Mouse (Mus musculus): ENCODE measurements at regions not wholly inside any gene's neighbourhood (a gene's known extent, or its start where the extent isn't known, plus 50 kb on each side); places are given as distances from the start of the nearest gene placed in this dataset.

DNA sequence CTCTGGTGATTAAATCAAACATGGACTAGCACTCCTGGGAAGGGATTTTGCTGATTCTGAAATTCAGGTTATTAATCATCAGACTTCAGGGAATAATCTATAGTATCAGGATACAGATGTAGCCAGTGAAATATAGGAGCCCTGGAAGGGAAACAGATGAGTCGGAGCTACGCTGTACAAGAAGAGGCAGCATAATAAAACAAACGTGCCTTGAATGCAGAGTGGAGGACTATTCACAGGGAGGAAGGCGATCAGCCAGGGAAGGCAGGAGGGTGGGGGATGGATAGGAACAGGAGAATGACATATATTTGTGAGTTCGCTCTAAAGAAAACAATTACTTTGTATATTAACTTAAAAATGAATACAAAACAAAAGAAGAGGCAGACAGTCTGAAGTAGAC lies 286.6 kb upstream of the Got2 start:
- 76% methylated on average over 5 of the region's 5 CpGs for WGBS
- Histone ChIP-seq H3K27ac (ENCODE audit: low read length) (no peak overlapping the region), H3K9ac (ENCODE audit: low read length) (no peak overlapping the region), H3K4me1 (replicated peaks; ENCODE audit: control insufficient read depth, insufficient read depth, low read length) (no peaks in the 10 kb centered on the region), H3K4me2 (ENCODE audit: low read depth, low read length) (no peak overlapping the region), H3K4me3 (ENCODE audit: low read length) (no peak overlapping the region), H3K27me3 (ENCODE audit: control insufficient read depth, insufficient read depth, low read depth, low read length) (no peaks in the 10 kb centered on the region), H3K36me3 (ENCODE audit: control insufficient read depth, insufficient read depth, low read length) (no peaks in the 10 kb centered on the region), H3K9me3 (ENCODE audit: control insufficient read depth, low read length) (no peaks in the 10 kb centered on the region)
- ATAC-seq (ENCODE audit: low read depth): no peak

DNA sequence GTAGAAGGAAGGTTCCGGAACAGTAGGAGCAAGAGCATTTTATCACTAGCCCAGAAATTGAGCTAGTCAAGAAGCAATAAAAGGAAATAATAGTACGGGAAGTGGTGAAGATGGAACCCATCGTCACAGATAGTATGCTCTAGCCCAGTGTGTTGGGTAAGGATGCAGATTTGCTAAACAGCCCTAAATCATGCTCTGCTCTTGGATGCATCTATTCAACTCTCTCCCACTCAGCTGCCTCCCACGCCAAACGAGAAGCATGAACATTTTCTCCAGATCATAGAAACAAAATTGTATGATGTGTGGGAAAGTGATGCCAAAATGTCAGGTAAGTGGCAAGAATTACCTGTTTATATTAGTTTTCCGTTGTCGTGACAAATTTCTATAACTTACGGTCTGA lies 276.6 kb upstream of the Got2 start:
- 84% methylated on average over 8 of the region's 8 CpGs for WGBS
- H3K27me3 ChIP-seq (ENCODE audit: control insufficient read depth, insufficient read depth, low read depth, low read length): no peaks in the 10 kb centered on the region

DNA sequence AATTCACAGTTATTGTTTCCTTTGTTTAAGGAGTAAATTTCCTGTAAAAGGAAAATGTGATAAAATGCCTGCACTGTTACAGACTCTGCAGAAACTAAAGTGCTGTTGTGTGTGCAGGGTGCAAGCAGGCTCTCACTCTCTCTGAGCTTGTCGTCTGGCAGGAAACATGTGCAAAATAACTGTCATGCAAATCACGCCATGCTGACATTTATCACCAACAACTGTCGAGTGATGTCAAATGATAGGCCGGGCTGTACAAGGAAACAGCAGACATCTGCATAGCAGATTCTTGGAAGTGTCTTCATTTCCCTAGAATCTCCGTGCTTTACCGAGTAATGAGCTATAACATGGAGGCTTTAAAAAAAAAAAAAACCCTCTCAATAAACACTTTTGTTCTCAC lies 271.6 kb upstream of the Got2 start:
- Histone ChIP-seq H3K9me3 (ENCODE audit: control insufficient read depth, low read length) (no peaks in the 10 kb centered on the region), H3K27ac (ENCODE audit: low read length) (no peak overlapping the region), H3K27me3 (ENCODE audit: control insufficient read depth, insufficient read depth, low read depth, low read length) (no peaks in the 10 kb centered on the region), H3K4me1 (replicated peaks; ENCODE audit: control insufficient read depth, insufficient read depth, low read length) (no peaks in the 10 kb centered on the region), H3K9ac (ENCODE audit: low read length) (no peak overlapping the region), H3K36me3 (ENCODE audit: control insufficient read depth, insufficient read depth, low read length) (no peaks in the 10 kb centered on the region), H3K4me2 (ENCODE audit: low read depth, low read length) (no peak overlapping the region), H3K4me3 (ENCODE audit: low read length) (no peak overlapping the region)
- WGBS: 30% methylated on average over 6 of the region's 6 CpGs
- ATAC-seq (ENCODE audit: low read depth): no peak

More for the DNA sequence above, 276.6 kb upstream of the Got2 start:
- H3K27ac ChIP-seq (ENCODE audit: low read length): no peak overlapping the region
- ATAC-seq (ENCODE audit: low read depth): no peak
- H3K4me3 ChIP-seq (ENCODE audit: low read length): no peak overlapping the region
- H3K9me3 ChIP-seq (ENCODE audit: control insufficient read depth, low read length): no peaks in the 10 kb centered on the region
- H3K9ac ChIP-seq (ENCODE audit: low read length): no peak overlapping the region
- H3K4me2 ChIP-seq (ENCODE audit: low read depth, low read length): no peak overlapping the region
- H3K36me3 ChIP-seq (ENCODE audit: control insufficient read depth, insufficient read depth, low read length): no peaks in the 10 kb centered on the region
- H3K4me1 ChIP-seq (replicated peaks; ENCODE audit: control insufficient read depth, insufficient read depth, low read length): no peaks in the 10 kb centered on the region

DNA sequence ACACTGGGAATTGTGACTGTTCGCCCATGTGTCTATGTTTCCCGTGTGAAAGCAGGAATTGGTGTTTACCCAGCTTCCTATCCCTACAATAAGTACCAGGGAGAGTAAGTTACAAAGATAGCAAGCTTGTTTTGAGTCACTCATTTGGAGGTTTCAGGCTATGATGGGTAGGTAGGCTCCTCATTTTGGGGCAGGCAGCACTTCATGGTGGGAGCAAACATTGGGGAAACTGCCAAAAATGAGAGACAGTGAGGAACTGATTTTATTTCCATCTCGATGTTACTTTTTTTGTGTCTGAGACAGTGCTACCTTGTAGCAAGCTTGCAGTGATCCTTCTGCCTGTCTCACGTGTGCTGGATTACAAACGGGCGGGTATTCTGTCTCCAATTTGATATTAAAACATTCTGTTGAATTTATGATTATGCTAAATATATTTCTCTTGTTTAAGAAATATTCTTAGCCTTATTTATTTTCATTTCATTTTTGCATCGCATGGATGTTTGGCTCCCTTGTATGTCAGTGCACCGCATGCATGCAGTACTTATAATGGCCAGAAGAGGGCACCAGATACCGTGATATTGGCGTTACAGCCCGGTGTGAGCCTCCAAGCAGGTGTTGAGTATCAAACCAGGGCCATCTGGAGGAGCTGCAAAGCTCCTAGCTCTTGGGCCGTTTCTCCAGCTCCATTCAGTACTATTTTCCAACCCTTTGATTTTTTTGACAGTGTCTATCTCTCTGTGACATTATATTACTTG lies 264.3 kb upstream of the Got2 start:
- 31% methylated on average over 12 of the region's 12 CpGs for WGBS
- ATAC-seq (ENCODE audit: low read depth): no peak
- Histone ChIP-seq H3K9ac (ENCODE audit: low read length) (no peak overlapping the region), H3K27ac (ENCODE audit: low read length) (no peak overlapping the region), H3K4me1 (replicated peaks; ENCODE audit: control insufficient read depth, insufficient read depth, low read length) (no peaks in the 10 kb centered on the region), H3K27me3 (ENCODE audit: control insufficient read depth, insufficient read depth, low read depth, low read length) (no peaks in the 10 kb centered on the region), H3K4me3 (ENCODE audit: low read length) (no peak overlapping the region), H3K36me3 (ENCODE audit: control insufficient read depth, insufficient read depth, low read length) (no peaks in the 10 kb centered on the region), H3K9me3 (ENCODE audit: control insufficient read depth, low read length) (no peaks in the 10 kb centered on the region), H3K4me2 (ENCODE audit: low read depth, low read length) (no peak overlapping the region)

DNA sequence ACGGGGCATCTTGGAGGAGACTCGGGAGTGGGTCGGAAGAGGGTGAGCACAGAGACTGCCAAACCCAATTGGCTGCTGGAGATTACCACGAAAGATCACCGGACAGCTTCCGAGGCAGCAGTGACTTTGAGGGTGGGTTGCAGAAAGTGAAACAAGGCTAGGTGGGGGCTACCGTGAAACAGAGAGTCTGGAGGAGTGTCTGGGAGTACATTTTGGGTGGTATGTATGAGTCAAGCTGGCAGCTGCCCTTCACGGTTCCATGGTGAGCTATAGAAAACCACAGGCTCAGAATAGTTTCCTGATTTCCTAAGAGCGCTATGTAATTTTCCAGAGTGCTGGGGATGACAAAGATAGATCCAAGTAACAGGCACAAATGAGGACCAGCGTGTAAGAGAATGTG lies 263.7 kb upstream of the Got2 start:
- H3K27me3 ChIP-seq (ENCODE audit: control insufficient read depth, insufficient read depth, low read depth, low read length): no peaks in the 10 kb centered on the region
- H3K4me3 ChIP-seq (ENCODE audit: low read length): no peak overlapping the region
- no peaks in the 10 kb centered on the region for H3K9me3 ChIP-seq (ENCODE audit: control insufficient read depth, low read length)
- H3K27ac ChIP-seq (ENCODE audit: low read length): no peak overlapping the region
- no peak overlapping the region for H3K4me2 ChIP-seq (ENCODE audit: low read depth, low read length)
- ATAC-seq (ENCODE audit: low read depth): no peak
- WGBS: 68% methylated on average over 10 of the region's 10 CpGs
- H3K9ac ChIP-seq (ENCODE audit: low read length): no peak overlapping the region
- no peaks in the 10 kb centered on the region for H3K36me3 ChIP-seq (ENCODE audit: control insufficient read depth, insufficient read depth, low read length)
- no peaks in the 10 kb centered on the region for H3K4me1 ChIP-seq (replicated peaks; ENCODE audit: control insufficient read depth, insufficient read depth, low read length)

DNA sequence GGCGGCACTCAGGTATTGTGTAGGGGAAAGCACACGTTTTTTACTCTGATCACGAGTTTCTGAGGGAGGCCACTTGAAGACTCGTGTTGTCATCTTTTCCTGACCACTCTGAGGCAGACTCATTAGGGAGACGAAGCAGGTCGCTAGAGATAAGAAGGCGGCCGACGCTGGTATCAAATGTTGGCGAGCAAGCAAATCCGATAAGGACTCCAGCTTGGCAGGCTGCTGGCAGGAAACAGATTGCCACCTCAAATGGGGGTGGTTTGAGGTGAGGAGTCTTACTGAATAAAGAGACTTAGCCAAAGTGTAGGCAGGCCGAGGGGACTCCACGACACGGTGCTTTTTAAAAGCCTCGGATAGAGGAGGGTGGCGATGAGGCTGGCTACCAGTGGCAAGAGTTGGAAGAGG lies 262.7 kb upstream of the Got2 start:
- ATAC-seq (ENCODE audit: low read depth): no peak
- H3K27ac ChIP-seq (ENCODE audit: low read length): no peak overlapping the region
- no peak overlapping the region for H3K4me3 ChIP-seq (ENCODE audit: low read length)
- H3K4me2 ChIP-seq (ENCODE audit: low read depth, low read length): no peak overlapping the region
- no peak overlapping the region for H3K9ac ChIP-seq (ENCODE audit: low read length)
- H3K4me1 ChIP-seq (replicated peaks; ENCODE audit: control insufficient read depth, insufficient read depth, low read length): no peaks in the 10 kb centered on the region
- H3K9me3 ChIP-seq (ENCODE audit: control insufficient read depth, low read length): no peaks in the 10 kb centered on the region
- H3K36me3 ChIP-seq (ENCODE audit: control insufficient read depth, insufficient read depth, low read length): no peaks in the 10 kb centered on the region
- H3K27me3 ChIP-seq (ENCODE audit: control insufficient read depth, insufficient read depth, low read depth, low read length): no peaks in the 10 kb centered on the region
- 41% methylated on average over 16 of the region's 16 CpGs for WGBS

DNA sequence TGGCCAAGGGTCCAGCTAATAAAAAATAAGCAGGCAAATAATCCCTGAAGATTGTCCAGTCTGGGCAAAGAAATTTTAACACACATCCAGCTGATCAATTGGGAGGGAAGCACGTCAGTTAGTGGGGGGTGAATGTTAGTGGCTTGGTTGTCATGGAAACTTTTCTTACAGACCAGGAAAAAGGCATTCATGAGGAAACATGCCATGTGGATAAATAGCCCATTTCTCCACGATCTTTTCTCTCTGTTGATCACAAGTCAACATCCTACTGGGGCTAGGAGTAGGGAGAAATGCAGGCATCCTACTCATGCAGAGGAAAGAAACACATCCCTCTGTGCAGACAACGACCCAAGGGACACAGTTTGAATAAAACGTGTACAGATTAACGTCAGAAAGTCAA lies 243.8 kb upstream of the Got2 start:
- Histone ChIP-seq H3K27me3 (ENCODE audit: control insufficient read depth, insufficient read depth, low read depth, low read length) (no peaks in the 10 kb centered on the region), H3K36me3 (ENCODE audit: control insufficient read depth, insufficient read depth, low read length) (no peaks in the 10 kb centered on the region), H3K4me1 (replicated peaks; ENCODE audit: control insufficient read depth, insufficient read depth, low read length) (no peaks in the 10 kb centered on the region), H3K27ac (ENCODE audit: low read length) (no peak overlapping the region), H3K4me2 (ENCODE audit: low read depth, low read length) (no peak overlapping the region), H3K4me3 (ENCODE audit: low read length) (no peak overlapping the region), H3K9ac (ENCODE audit: low read length) (no peak overlapping the region), H3K9me3 (ENCODE audit: control insufficient read depth, low read length) (no peaks in the 10 kb centered on the region)
- WGBS: 46% methylated on average over 5 of the region's 5 CpGs
- no peak for ATAC-seq (ENCODE audit: low read depth)

DNA sequence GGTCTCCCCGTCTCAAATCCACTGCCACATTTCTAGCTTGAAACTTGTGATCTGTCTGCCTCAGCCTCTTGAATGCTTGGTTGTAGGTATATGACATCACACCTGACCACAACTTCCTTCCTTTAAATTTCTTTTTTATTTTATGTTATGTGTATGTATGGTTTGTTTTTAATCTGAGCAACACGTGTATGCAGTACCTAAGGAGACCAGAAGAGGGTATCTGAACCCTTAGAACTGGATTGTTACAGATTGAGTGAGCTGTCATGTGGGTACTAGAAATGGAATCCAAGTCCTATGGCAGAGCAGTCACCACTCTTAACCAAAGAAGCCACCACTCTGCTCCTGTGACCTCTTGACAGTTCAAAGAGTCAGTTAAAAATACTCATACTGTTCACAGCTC lies 240.0 kb upstream of the Got2 start:
- H3K9ac ChIP-seq (ENCODE audit: low read length): no peak overlapping the region
- no peaks in the 10 kb centered on the region for H3K4me1 ChIP-seq (replicated peaks; ENCODE audit: control insufficient read depth, insufficient read depth, low read length)
- no peaks in the 10 kb centered on the region for H3K9me3 ChIP-seq (ENCODE audit: control insufficient read depth, low read length)
- H3K4me2 ChIP-seq (ENCODE audit: low read depth, low read length): no peak overlapping the region
- H3K27ac ChIP-seq (ENCODE audit: low read length): no peak overlapping the region
- ATAC-seq (ENCODE audit: low read depth): no peak
- no peaks in the 10 kb centered on the region for H3K36me3 ChIP-seq (ENCODE audit: control insufficient read depth, insufficient read depth, low read length)
- H3K4me3 ChIP-seq (ENCODE audit: low read length): no peak overlapping the region
- 75% methylated on average over 2 of the region's 2 CpGs for WGBS
- H3K27me3 ChIP-seq (ENCODE audit: control insufficient read depth, insufficient read depth, low read depth, low read length): no peaks in the 10 kb centered on the region

DNA sequence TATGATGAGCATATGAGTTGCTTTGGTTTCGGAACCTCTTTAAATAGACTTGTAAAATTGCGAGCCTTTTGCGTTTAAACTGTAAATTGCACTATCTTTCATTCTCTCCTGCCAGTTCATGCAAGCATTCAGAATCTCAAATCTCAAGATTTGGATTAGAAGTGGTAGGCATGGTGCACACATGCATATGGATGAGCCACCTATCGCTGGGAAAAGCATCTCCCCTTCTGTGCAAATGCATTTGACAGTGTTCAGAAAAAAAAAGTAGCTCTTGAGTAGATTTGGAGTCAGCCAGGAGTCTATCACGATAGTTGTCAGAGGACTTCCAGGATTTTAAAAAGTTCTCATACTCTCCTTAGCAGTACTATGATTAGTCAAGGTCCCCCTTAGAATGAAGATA lies 212.5 kb upstream of the Got2 start:
- WGBS: 80% methylated on average over 5 of the region's 5 CpGs
- H3K4me3 ChIP-seq (ENCODE audit: low read length): no peak overlapping the region
- H3K9me3 ChIP-seq (ENCODE audit: control insufficient read depth, low read length): no peaks in the 10 kb centered on the region
- H3K4me1 ChIP-seq (replicated peaks; ENCODE audit: control insufficient read depth, insufficient read depth, low read length): no peaks in the 10 kb centered on the region
- no peak overlapping the region for H3K9ac ChIP-seq (ENCODE audit: low read length)
- no peaks in the 10 kb centered on the region for H3K36me3 ChIP-seq (ENCODE audit: control insufficient read depth, insufficient read depth, low read length)
- no peaks in the 10 kb centered on the region for H3K27me3 ChIP-seq (ENCODE audit: control insufficient read depth, insufficient read depth, low read depth, low read length)
- no peak for ATAC-seq (ENCODE audit: low read depth)
- no peak overlapping the region for H3K27ac ChIP-seq (ENCODE audit: low read length)
- no peak overlapping the region for H3K4me2 ChIP-seq (ENCODE audit: low read depth, low read length)

DNA sequence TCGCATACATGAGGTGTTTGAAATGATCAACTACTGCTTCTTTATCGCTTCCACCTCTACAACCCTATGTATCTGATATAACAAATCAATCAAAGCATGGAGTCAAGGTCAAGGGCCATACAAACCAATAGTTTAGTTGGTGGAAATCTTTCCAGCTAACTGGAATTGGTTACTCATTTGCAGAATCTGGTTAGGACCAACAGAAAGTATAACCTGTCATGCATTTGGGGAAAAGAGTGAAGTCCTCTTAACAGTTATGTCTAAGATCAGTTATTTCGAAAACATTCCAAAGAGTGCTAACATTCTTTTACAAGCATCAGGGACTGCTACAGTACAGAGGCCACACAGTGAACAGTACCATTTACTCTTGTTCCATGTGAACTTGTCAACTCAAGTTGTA lies 204.6 kb upstream of the Got2 start:
- 82% methylated on average over 3 of the region's 3 CpGs for WGBS
- H3K4me2 ChIP-seq (ENCODE audit: low read depth, low read length): no peak overlapping the region

More for the DNA sequence above, 204.6 kb upstream of the Got2 start:
- no peak overlapping the region for H3K9ac ChIP-seq (ENCODE audit: low read length)
- no peak for ATAC-seq (ENCODE audit: low read depth)
- no peaks in the 10 kb centered on the region for H3K27me3 ChIP-seq (ENCODE audit: control insufficient read depth, insufficient read depth, low read depth, low read length)
- H3K27ac ChIP-seq (ENCODE audit: low read length): no peak overlapping the region
- no peaks in the 10 kb centered on the region for H3K36me3 ChIP-seq (ENCODE audit: control insufficient read depth, insufficient read depth, low read length)
- no peaks in the 10 kb centered on the region for H3K4me1 ChIP-seq (replicated peaks; ENCODE audit: control insufficient read depth, insufficient read depth, low read length)
- H3K4me3 ChIP-seq (ENCODE audit: low read length): no peak overlapping the region
- no peaks in the 10 kb centered on the region for H3K9me3 ChIP-seq (ENCODE audit: control insufficient read depth, low read length)

All from lung, embryonic 16.5 days (tissue).